Mouse (Mus musculus) CD4-positive, CD25-positive, alpha-beta regulatory T cell, adult 4 months (primary cell): ENCODE measurements around the gene Txndc11. TPM values are rescaled to one million over a fixed set of nuclear protein-coding genes. Genes with fewer than 3 reads are reported as not detected.
"Not testable (repeated sequence)": the region's sequence is repeated elsewhere in the genome, so short reads cannot be mapped to it uniquely, and the experiment has no call there.

Experiments used
- ATAC-seq: one replicate; pipeline ENCODE4 v1.8.0; 2017
- polyA plus RNA-seq, 2 experiments: library from polyadenylated mRNA; unstranded; fragments of 100-300 nt; shearing (Covaris generic); gene quantifications; one replicate each; pipeline ENCODE4 v1.2.1; 2017

Txndc11 gene
- polyA plus RNA-seq = 10 to 100 TPM in 1 of 2 experiments, 1 to 10 TPM in 1; 7.3 to 10.5 TPM

- peak; percentile 91 for ATAC-seq
These were observed at the start of gene Txndc11 for GRCm38 (mm10) chr16:11134348-11135344. TSS of gene Txndc11 (minus strand) at chr16:11134650.

GRCm38 (mm10) chr16:11177404-11177803 is 43.0 kb upstream of the Txndc11 start:
- ATAC-seq = peak; percentile 17

- ATAC-seq = no peak
These were observed 42.4 kb upstream of the Txndc11 start for GRCm38 (mm10) chr16:11176884-11177244.

GRCm38 (mm10) chr16:11176208-11176883 is 41.9 kb upstream of the Txndc11 start, which contains the start of gene Zc3h7a:
TSS of gene Zc3h7a (minus strand) at chr16:11176393.
- peak; percentile 88 for ATAC-seq

GRCm38 (mm10) chr16:11175489-11176207 is 41.2 kb upstream of the Txndc11 start:
- peak; percentile 20 for ATAC-seq

- no peak for ATAC-seq
These were observed 40.6 kb upstream of the Txndc11 start for GRCm38 (mm10) chr16:11175100-11175488.

- peak; percentile 12 for ATAC-seq
These were observed 40.2 kb upstream of the Txndc11 start for GRCm38 (mm10) chr16:11174671-11175081.

GRCm38 (mm10) chr16:11171679-11172078 is 37.2 kb upstream of the Txndc11 start:
- no peak for ATAC-seq

- ATAC-seq = no peak
These were observed 32.0 kb upstream of the Txndc11 start for GRCm38 (mm10) chr16:11166431-11166830.

GRCm38 (mm10) chr16:11164695-11165255 is 30.3 kb upstream of the Txndc11 start:
- ATAC-seq = no peak

- ATAC-seq = peak; percentile 99
These were observed 23.3 kb upstream of the Txndc11 start for GRCm38 (mm10) chr16:11157721-11158120.

GRCm38 (mm10) chr16:11154500-11154899 is 20.1 kb upstream of the Txndc11 start:
- ATAC-seq = no peak

- ATAC-seq = not testable (repeated sequence)
These were observed 9.4 kb upstream of the Txndc11 start for GRCm38 (mm10) chr16:11143706-11144483.

GRCm38 (mm10) chr16:11133476-11134347 is 738 bp downstream of the Txndc11 start:
- no peak for ATAC-seq

- no peak for ATAC-seq
These were observed 1.6 kb downstream of the Txndc11 start for GRCm38 (mm10) chr16:11132839-11133238.

GRCm38 (mm10) chr16:11128301-11128700 is 6.1 kb downstream of the Txndc11 start:
- no peak for ATAC-seq

GRCm38 (mm10) chr16:11125371-11125770 is 9.1 kb downstream of the Txndc11 start:
- ATAC-seq = no peak

- no peak for ATAC-seq
These were observed 10.3 kb downstream of the Txndc11 start for GRCm38 (mm10) chr16:11124110-11124509.

GRCm38 (mm10) chr16:11122625-11123024 is 11.8 kb downstream of the Txndc11 start:
- no peak for ATAC-seq

GRCm38 (mm10) chr16:11109198-11109740 is 25.2 kb downstream of the Txndc11 start:
- ATAC-seq = peak; percentile 76
